Mouse (Mus musculus) forebrain, embryonic 11.5 days (tissue): Measurements from ENCODE around the gene Apbb2. TPM values are rescaled to one million over a fixed set of nuclear protein-coding genes. Genes with fewer than 3 reads are reported as not detected.

Experiments
- ATAC-seq: fragments of 200-750 bp; cut with Nextera tagmentation; replicated peaks from 2 replicates; pipeline ENCODE4 v1.8.0; 2017; ENCODE audit warnings: moderate TSS enrichment; ENCODE audit not compliant: low FRiP score
- DNase-seq: peaks from one replicate; pipeline ENCODE4 v3.0.0-alpha.2; 2017; ENCODE audit warnings: low spot score
- H3K27ac ChIP-seq: fragments of 300-500 bp; sonication (generic); 2 replicates; pipeline ENCODE4 v1.5.1; 2014; ENCODE audit warnings: low read depth, low read length
- H3K27me3 ChIP-seq: fragments of 300-500 bp; sonication (generic); 2 replicates; pipeline ENCODE4 v1.6.1; 2014; ENCODE audit warnings: mild to moderate bottlenecking, low read length, mixed read lengths; ENCODE audit not compliant: control insufficient read depth, insufficient read depth
- H3K36me3 ChIP-seq: fragments of 300-500 bp; sonication (generic); 2 replicates; pipeline ENCODE4 v1.6.1; 2014; ENCODE audit warnings: mild to moderate bottlenecking, low read length, moderate library complexity, mixed read lengths; ENCODE audit not compliant: control insufficient read depth, insufficient read depth
- H3K4me1 ChIP-seq: fragments of 300-500 bp; sonication (generic); replicated peaks from 2 replicates; pipeline ENCODE4 v1.6.1; 2014; ENCODE audit warnings: low read length, mixed read lengths; ENCODE audit not compliant: control insufficient read depth, insufficient read depth
- H3K4me2 ChIP-seq: fragments of 300-500 bp; sonication (generic); 2 replicates; pipeline ENCODE4 v1.6.1; 2014; ENCODE audit warnings: low read depth, mild to moderate bottlenecking, low read length, moderate library complexity, mixed read lengths; ENCODE audit not compliant: severe bottlenecking
- H3K4me3 ChIP-seq: fragments of 300-500 bp; sonication (generic); 2 replicates; pipeline ENCODE4 v1.5.1; 2014; ENCODE audit warnings: low read depth, low read length
- H3K9ac ChIP-seq: fragments of 300-500 bp; sonication (generic); 2 replicates; pipeline ENCODE4 v1.6.1; 2014; ENCODE audit warnings: low read length
- H3K9me3 ChIP-seq: fragments of 300-500 bp; sonication (generic); 2 replicates; pipeline ENCODE4 v1.6.1; 2016; ENCODE audit warnings: low read length, mixed read lengths; ENCODE audit not compliant: control insufficient read depth
- WGBS: fragments of 180-500 bp; shearing (Covaris S2); extraction: QIAGEN DNeasy Blood & Tissue Kit; methylation state at CpG from one replicate; pipeline ENCODE4 v1.1.7; 2014; 5-methylcytosine and 5-hydroxymethylcytosine counted together
- polyA plus RNA-seq: library from polyadenylated mRNA; unstranded; fragments of >200 nt; fragmentation: Nextera tagmentation; extraction: Ambion mirVana; gene quantifications from 2 replicates; pipeline ENCODE4 v1.2.1, GENCODE M21; 2014

Apbb2 gene
- polyA plus RNA-seq, 1 experiment from 2014 or later: 35.3 TPM

DNA sequence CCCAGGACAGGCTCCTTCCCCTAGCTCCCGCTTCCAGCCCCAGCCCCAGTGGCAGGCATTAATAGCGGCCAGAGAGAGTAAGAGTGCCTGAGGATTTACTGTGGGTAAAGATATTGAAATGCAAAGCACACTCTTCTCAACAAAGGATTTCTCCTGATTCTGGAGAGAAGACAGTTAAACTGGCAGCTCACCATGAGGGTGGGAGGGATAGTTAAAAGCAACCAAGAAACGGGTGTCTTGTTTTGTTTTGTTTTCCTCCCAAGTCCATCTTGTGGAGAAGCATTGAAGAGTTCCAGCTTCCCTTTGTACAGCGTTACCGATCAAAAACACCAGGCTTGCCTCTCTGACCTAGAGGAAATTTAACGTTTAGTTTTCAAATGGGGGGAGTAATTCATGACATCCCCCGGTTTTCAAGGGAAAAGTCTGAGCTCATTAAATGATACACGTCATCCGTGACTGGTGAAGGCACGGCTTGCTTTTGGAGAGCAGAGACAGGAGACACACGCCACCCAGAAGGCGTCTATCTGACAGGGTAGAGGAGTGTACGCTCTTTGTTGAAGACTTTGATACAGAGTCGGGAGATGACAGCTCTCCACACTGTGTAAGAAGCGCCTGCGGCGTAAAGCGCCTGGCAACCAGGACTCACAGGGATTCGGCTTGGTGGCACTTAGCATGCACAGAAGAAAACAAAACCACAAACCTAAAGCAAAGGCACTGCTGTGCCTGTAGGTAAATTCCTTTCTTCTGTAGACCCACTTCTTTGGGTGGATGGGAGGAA lies 290.4 kb downstream of the Apbb2 start:
- WGBS: 49% methylated on average over 19 of the region's 19 CpGs
- H3K9ac ChIP-seq: no peak overlapping the region
- ATAC-seq (peak; percentile 85), DNase-seq (peak; percentile 57)
- H3K27ac ChIP-seq: no peak overlapping the region
- H3K36me3 ChIP-seq: no peaks in the 10 kb centered on the region
- H3K27me3 ChIP-seq: no peaks in the 10 kb centered on the region
- H3K4me3 ChIP-seq: no peak overlapping the region
- peaks cover 3% of the 10 kb centered on the region; the same call in 1 of the 2 replicates for H3K4me1 ChIP-seq
- H3K9me3 ChIP-seq: no peaks in the 10 kb centered on the region
- H3K4me2 ChIP-seq: no peak overlapping the region

DNA sequence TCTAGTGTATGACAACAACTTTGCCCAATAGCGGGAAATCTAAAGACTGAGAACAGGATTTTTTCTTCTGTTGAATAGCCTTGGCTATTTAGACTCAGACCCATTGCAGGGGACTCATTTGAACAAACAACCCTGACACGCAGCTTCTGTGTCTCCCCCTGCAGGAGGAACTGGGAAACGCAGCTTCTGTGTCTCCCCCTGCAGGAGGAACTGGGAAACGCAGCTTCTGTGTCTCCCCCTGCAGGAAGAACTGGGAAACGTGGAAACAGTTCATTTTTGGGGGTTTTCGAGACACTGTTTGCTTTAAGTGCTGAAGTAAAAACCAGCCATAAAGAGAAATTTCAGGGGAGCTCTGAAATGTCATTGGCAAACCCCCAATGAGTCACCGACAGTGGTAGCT lies 292.2 kb downstream of the Apbb2 start:
- H3K9me3 ChIP-seq: no peaks in the 10 kb centered on the region
- no peak overlapping the region for H3K27ac ChIP-seq
- DNase-seq (no peak), ATAC-seq (no peak)
- no peaks in the 10 kb centered on the region for H3K27me3 ChIP-seq
- H3K36me3 ChIP-seq: no peaks in the 10 kb centered on the region
- no peak overlapping the region for H3K4me3 ChIP-seq
- no peak overlapping the region for H3K9ac ChIP-seq
- H3K4me2 ChIP-seq: no peak overlapping the region
- 81% methylated on average over 7 of the region's 7 CpGs for WGBS
- H3K4me1 ChIP-seq: peaks cover 3% of the 10 kb centered on the region; the same call in 1 of the 2 replicates

DNA sequence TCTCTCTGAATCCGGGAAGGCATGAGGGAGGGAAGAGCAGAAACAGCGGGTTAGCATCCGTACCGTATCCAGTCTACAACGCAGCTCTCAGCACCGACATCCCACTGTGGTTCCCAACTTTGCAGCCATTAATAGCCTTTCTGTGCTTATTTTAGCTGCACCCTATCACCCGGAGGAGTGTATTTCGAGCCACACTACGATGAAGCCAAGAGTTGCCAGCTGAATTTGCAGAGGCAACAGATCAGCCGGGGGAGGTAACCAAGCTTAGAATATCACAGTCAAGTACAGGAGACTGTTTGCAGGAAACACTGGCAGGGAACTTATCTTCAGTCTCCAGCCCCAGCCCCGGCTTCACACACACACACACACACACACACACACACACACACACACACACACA lies 295.0 kb downstream of the Apbb2 start:
- Histone ChIP-seq H3K4me2 (no peak overlapping the region), H3K9ac (no peak overlapping the region), H3K9me3 (no peaks in the 10 kb centered on the region), H3K4me3 (no peak overlapping the region), H3K36me3 (no peaks in the 10 kb centered on the region), H3K27ac (no peak overlapping the region), H3K4me1 (0 out of 2 replicates have a peak, but pooled peaks cover 2% of the 10 kb centered on the region), H3K27me3 (no peaks in the 10 kb centered on the region)
- 89% methylated on average over 11 of the region's 11 CpGs for WGBS
- DNase-seq (no peak), ATAC-seq (no peak)

DNA sequence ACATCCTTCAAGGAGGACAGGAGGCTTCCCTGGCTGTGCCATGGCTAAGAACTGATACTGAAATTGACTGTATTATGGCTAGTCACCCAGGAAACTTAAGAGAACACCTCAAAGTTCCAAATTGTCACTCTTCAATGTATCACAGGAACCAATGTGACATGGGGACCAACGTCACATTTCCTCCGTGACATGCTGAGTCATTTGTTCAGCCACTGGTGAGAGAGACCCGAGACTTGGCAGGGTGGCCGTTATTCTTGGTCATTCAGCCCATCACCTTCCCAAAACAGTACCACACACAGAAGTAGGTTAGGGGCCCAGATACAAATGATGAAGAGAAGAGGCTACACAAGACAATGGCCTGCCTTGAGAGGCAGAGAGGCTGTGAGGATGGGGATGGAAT lies 295.5 kb downstream of the Apbb2 start:
- WGBS: 88% methylated on average over 4 of the region's 4 CpGs
- Histone ChIP-seq H3K36me3 (no peaks in the 10 kb centered on the region), H3K4me2 (no peak overlapping the region), H3K4me3 (no peak overlapping the region), H3K9ac (no peak overlapping the region), H3K27ac (no peak overlapping the region), H3K9me3 (no peaks in the 10 kb centered on the region), H3K27me3 (no peaks in the 10 kb centered on the region), H3K4me1 (no peaks in the 10 kb centered on the region)
- DNase-seq (no peak), ATAC-seq (no peak)

DNA sequence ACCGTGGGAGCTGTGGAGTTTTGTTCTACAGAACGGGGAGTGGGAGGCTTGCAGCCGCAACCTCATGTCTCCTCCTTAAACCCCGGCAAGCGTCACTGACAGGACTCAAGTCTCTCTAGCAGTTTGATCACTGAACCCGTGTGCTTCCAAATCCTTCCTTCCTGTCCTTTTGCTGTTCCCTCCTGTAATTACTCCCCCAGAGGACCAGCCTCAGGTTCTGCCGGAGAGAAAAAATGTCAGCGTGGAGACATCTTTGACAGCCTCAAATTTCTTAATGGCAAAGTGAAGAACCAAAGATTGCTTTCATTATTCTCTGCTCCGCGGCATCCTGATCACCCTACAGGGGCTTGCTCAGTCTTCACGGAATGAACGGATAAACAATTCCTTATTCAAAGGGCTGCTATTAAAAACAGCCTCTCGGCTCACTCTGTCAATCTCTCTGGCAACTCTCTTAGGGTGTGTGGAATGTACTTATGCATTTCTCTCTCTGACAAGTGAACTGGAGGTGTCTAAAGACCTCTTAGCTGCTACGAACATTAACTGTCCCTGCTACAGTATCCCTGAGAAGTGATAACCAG lies 298.7 kb downstream of the Apbb2 start:
- Histone ChIP-seq H3K9ac (no peak overlapping the region), H3K27ac (0 out of 2 replicates have a peak overlapping the region, but pooled peaks have one; percentile 9), H3K4me1 (no peaks in the 10 kb centered on the region), H3K9me3 (no peaks in the 10 kb centered on the region), H3K4me3 (no peak overlapping the region), H3K36me3 (no peaks in the 10 kb centered on the region), H3K4me2 (no peak overlapping the region; the same call in 1 of the 2 replicates), H3K27me3 (no peaks in the 10 kb centered on the region)
- no peak for ATAC-seq
- no peak for DNase-seq
- 45% methylated on average over 14 of the region's 14 CpGs for WGBS

DNA sequence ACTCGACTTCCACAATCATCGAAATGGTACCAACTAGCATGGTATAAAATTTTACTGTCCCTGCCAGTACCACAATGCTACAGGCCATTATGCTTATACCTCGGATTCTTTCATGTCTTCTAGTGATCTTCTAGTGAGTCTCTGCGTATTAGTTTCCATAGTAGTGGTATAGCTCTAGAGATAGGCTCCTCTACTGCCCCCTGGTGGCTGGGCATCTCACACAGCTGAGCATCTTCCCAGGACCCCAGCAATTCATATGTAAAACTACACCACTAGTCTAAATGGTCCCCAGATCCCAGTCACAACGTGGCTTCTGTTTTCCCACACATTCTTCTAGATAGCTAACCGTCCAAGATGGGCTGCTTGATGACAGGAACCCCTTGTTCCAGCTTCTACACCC lies 299.2 kb downstream of the Apbb2 start:
- peak; percentile 62 for DNase-seq
- ATAC-seq: no peak
- Histone ChIP-seq H3K4me3 (no peak overlapping the region), H3K9ac (no peak overlapping the region), H3K9me3 (no peaks in the 10 kb centered on the region), H3K27ac (0 out of 2 replicates have a peak overlapping the region, but pooled peaks have one; percentile 9), H3K36me3 (no peaks in the 10 kb centered on the region), H3K4me1 (no peaks in the 10 kb centered on the region), H3K27me3 (no peaks in the 10 kb centered on the region), H3K4me2 (no peak overlapping the region)
- 73% methylated on average over 6 of the region's 6 CpGs for WGBS

DNA sequence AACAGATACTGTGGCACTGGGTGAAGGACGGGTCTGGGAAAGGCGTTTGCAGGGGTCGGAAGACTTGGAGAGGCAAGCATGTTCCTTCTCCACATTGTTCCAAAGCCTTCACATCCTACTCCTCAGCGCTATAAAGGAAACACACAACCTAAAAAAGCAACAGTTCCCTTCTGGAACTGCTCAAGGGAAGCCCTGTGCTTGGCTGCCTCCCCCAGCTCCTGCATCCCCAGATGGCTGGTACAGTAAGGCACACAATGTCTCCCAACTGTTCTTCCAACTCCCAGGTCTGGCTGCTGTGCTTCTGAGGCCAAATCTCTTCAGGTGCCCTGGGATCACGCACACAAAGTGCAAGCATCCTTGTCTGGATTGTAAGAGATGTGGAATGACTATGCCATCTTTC lies 302.8 kb downstream of the Apbb2 start:
- WGBS: 95% methylated on average over 5 of the region's 5 CpGs
- H3K27me3 ChIP-seq: no peaks in the 10 kb centered on the region
- H3K4me1 ChIP-seq: no peaks in the 10 kb centered on the region
- no peak overlapping the region for H3K9ac ChIP-seq
- no peak for ATAC-seq
- H3K9me3 ChIP-seq: no peaks in the 10 kb centered on the region
- H3K36me3 ChIP-seq: no peaks in the 10 kb centered on the region
- no peak for DNase-seq
- no peak overlapping the region for H3K27ac ChIP-seq
- H3K4me3 ChIP-seq: no peak overlapping the region
- no peak overlapping the region for H3K4me2 ChIP-seq

DNA sequence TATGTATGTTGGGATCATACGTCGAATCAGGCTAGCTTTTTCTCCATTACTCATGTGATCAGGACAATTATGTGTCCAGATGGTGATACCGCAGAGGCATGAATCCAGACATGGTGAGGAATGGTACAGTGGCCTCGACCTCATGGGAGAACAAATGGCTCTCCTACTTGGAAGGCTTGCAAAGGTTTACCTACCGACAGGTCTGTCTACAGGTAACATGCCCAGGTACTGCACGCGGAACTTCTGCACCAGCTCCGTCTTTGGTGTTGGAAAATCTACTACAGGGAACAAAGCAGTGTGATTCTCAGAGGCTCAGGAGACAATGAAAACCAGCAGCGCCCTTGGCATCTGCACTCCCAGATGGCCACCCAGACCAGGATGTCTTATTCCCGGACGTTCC lies 307.8 kb downstream of the Apbb2 start:
- Histone ChIP-seq H3K4me3 (no peak overlapping the region), H3K27ac (no peak overlapping the region), H3K36me3 (no peaks in the 10 kb centered on the region), H3K9me3 (no peaks in the 10 kb centered on the region), H3K4me2 (no peak overlapping the region), H3K4me1 (no peaks in the 10 kb centered on the region), H3K9ac (no peak overlapping the region), H3K27me3 (no peaks in the 10 kb centered on the region)
- DNase-seq: no peak
- ATAC-seq: no peak
- WGBS: 90% methylated on average over 11 of the region's 11 CpGs

DNA sequence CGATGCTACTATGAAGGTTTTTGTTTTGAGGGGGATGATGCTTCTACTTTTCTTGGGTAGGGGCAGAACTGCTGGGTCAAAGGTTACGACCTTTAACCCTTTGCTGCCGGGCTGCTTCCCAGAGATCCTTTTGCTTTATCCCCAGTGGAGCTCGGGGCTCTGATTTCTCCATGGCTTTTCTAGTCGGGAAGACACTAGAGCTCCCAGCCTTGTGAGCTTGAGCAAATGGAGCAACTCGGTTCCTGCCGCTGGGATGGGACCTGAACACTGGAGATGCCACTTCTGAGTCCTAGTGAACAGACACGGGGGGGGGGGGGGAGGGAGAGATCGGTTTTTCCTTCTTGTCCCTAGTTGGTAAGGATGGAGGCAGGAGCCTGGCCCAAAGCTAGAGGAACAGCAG lies 308.3 kb downstream of the Apbb2 start:
- H3K4me1 ChIP-seq: no peaks in the 10 kb centered on the region
- ATAC-seq (no peak), DNase-seq (no peak)
- no peaks in the 10 kb centered on the region for H3K27me3 ChIP-seq
- H3K27ac ChIP-seq: no peak overlapping the region
- H3K9me3 ChIP-seq: no peaks in the 10 kb centered on the region
- H3K9ac ChIP-seq: no peak overlapping the region
- no peaks in the 10 kb centered on the region for H3K36me3 ChIP-seq
- WGBS: 66% methylated on average over 9 of the region's 9 CpGs
- H3K4me2 ChIP-seq: no peak overlapping the region
- no peak overlapping the region for H3K4me3 ChIP-seq
